Comparison of ENCODE assay signal across 22 mouse cellular contexts in the genomic region with DNA sequence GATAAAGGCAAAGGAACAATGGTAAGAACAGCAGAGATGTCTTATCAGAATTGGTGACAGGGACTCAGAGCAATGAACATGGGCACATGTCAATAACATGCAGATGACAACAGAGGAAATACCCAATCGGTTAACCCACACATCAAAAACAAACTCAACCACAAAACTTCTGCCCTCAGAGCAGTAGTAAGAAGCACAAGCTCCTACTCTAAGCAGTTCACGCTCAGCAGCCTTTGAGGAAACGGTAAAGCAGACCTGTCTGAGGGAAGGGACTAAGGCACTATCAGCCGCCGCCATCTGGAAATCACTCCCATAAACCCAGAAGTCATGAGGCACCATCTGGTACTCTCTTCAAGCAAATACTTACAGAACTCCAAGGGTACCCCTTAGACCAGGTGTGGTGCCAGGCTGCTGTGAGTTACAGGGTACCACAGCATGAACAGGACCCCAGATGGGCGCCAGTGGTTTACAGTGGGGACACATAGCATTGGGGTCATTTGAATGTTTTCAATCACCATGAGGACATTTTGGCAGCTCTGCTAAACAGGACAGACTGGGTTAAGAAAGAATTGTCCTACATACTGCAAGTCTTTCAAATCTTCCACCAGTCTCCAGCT.
DNase-seq lines count a peak whose midpoint lies in the region; ATAC-seq lines count a peak whose summit lies in the region.
"Had no signal": no experiment of that assay in that cellular context is flagged by ENCODE, and none has a peak within 500 bp of the region (broad histone marks: within the 10 kb centered on the region; RNA-seq: fewer than 3 reads in every experiment).

No protein-coding gene starts in this region.

- no peaks in the 10 kb centered on the region for H3K27me3 ChIP-seq in limb, embryonic 12.5 days
- H3K27me3 ChIP-seq: embryonic facial prominence, embryonic 12.5 days; limb, embryonic 13.5 days; liver, embryonic 12.5 days; neural tube, embryonic 12.5 days had no signal

- no peak overlapping the region for H3K9ac ChIP-seq in limb, embryonic 12.5 days (replicated peaks)
- H3K9ac ChIP-seq: embryonic facial prominence, embryonic 12.5 days; limb, embryonic 13.5 days; liver, embryonic 12.5 days; neural tube, embryonic 12.5 days had no signal

- no peak overlapping the region for H3K4me3 ChIP-seq in limb, embryonic 12.5 days (replicated peaks)
- H3K4me3 ChIP-seq: embryonic facial prominence, embryonic 12.5 days; gastrocnemius, adult 2 months; heart, embryonic 10.5 days; limb, embryonic 13.5 days; liver, embryonic 12.5 days; neural tube, embryonic 12.5 days had no signal

- 52% methylated on average over 6 of the region's 6 CpGs for WGBS in limb, embryonic 12.5 days

- no peak overlapping the region for H3K4me2 ChIP-seq in limb, embryonic 12.5 days
- H3K4me2 ChIP-seq: embryonic facial prominence, embryonic 12.5 days; limb, embryonic 13.5 days; liver, embryonic 12.5 days; neural tube, embryonic 12.5 days had no signal

- peaks cover 23% of the 10 kb centered on the region for H3K4me1 ChIP-seq in limb, embryonic 12.5 days (replicated peaks)
- H3K4me1 ChIP-seq: heart, embryonic 10.5 days; limb, embryonic 13.5 days; liver, embryonic 12.5 days; neural tube, embryonic 12.5 days had no signal

- intact Hi-C loops in heart, postnatal 10 days (cut with DNase I) = no loop called here

- peak; percentile 69; the same call in 1 of the 2 replicates for ATAC-seq in limb, embryonic 12.5 days (ENCODE audit: insufficient number of reproducible peaks, insufficient read depth, low FRiP score, low TSS enrichment, low read depth)
- ATAC-seq: liver, embryonic 12.5 days had no signal

- no peaks in the 10 kb centered on the region for H3K9me3 ChIP-seq in limb, embryonic 12.5 days
- H3K9me3 ChIP-seq: embryonic facial prominence, embryonic 12.5 days; heart, embryonic 10.5 days; limb, embryonic 13.5 days; liver, embryonic 12.5 days; neural tube, embryonic 12.5 days had no signal

- no peaks in the 10 kb centered on the region for H3K36me3 ChIP-seq in limb, embryonic 12.5 days
- H3K36me3 ChIP-seq: embryonic facial prominence, embryonic 12.5 days; heart, embryonic 10.5 days; limb, embryonic 13.5 days; liver, embryonic 12.5 days; neural tube, embryonic 12.5 days had no signal

- DNase-seq in heart, adult 11 months = peak; percentile 57
- no peak for DNase-seq in heart, postnatal 10 days
- DNase-seq in CD8-positive naive resting alpha-beta T cell, adult 2 months (ENCODE audit: low read depth in 2 of 2, low spot score in 2 of 2) = peak; percentile 48 to 62
- peak; percentile 43 for DNase-seq in thymus, postnatal 25 days
- DNase-seq in heart, adult 9 months (ENCODE audit: low spot score in 2 of 2) = no peak
- no peak for DNase-seq in embryo, embryonic 10.5 days (ENCODE audit: low spot score)
- DNase-seq in B cell, adult 2 months = no peak
- DNase-seq: cerebellum, adult 11-12 months; cerebellum, postnatal 10 days; gastrocnemius, adult 2 months; kidney, adult 2 months; lung, adult 18-20 months; lung, postnatal 10 days; midbrain, embryonic 14.5 days; right cerebral cortex, postnatal 14 days had no signal

- no peak overlapping the region for H3K27ac ChIP-seq in limb, embryonic 12.5 days
- H3K27ac ChIP-seq: embryonic facial prominence, embryonic 12.5 days; gastrocnemius, adult 2 months; heart, embryonic 10.5 days; kidney, postnatal 0 days; limb, embryonic 13.5 days; liver, embryonic 12.5 days; neural tube, embryonic 12.5 days had no signal

Comparison
In these comparisons a context has a peak if more than half of its experiments do, and no peak if none do; other contexts are left out.
1. DNase-seq: peak in heart, adult 11 months (single experiment), CD8-positive naive resting alpha-beta T cell, adult 2 months (2 of 2) and thymus, postnatal 25 days (single experiment); none in heart, postnatal 10 days (0 of 2), heart, adult 9 months (0 of 2), embryo, embryonic 10.5 days (single experiment) and B cell, adult 2 months (0 of 2).